Mouse (Mus musculus) retina, postnatal 1 day (tissue): ENCODE results near the gene Pnn.

Experiments
- DNase-seq: peaks from one replicate; pipeline ENCODE4 v3.0.0-alpha.2; 2012

Gene Pnn

DNA sequence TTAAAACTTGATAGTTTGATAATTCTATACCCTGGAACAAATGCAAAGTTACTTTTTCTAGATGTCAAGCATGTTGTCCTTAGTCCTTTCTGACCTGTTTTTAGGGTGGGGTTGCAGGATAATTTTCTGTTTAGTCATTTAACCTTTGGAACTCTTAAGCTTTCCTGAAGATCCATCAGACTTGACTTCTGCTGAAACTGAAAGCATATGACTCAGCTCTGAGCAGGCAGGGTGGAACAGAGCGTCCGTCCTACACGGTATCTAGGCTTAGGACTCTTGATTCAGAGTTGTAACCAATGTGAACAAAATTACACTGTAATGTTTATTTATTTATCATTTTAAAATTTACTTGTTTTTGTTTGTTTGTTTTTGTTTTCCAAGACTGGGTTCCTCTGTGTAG is 11.2 kb downstream of the Pnn start:
- no peak for DNase-seq

GRCm38 (mm10) chr12:59080461-59080860 is 13.8 kb downstream of the Pnn start:
- DNase-seq: no peak

- DNase-seq: no peak
Observed at GRCm38 (mm10) chr12:59084446-59084845, 17.8 kb downstream of the Pnn start.

- no peak for DNase-seq
Observed at GRCm38 (mm10) chr12:59086171-59086570, 19.5 kb downstream of the Pnn start.

DNA sequence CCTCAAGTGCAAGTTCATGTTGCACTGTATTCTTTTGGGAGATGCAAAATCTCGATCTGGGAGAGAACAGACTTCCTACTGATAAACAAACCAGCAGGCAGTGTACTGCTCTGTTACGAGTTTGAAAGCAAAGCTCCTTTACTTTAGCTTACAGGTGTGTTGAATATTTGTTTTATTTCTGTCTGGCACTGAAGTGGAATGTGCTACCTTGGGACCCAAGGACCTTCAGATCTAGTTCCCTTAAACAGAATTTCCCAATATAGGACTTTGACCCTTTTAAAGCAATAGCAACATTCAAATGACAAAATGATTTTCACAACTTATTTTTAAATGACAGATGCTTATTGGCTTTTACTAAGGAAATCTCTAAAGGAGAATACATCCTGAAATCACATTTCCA is 26.9 kb downstream of the Pnn start:
- no peak for DNase-seq

DNA sequence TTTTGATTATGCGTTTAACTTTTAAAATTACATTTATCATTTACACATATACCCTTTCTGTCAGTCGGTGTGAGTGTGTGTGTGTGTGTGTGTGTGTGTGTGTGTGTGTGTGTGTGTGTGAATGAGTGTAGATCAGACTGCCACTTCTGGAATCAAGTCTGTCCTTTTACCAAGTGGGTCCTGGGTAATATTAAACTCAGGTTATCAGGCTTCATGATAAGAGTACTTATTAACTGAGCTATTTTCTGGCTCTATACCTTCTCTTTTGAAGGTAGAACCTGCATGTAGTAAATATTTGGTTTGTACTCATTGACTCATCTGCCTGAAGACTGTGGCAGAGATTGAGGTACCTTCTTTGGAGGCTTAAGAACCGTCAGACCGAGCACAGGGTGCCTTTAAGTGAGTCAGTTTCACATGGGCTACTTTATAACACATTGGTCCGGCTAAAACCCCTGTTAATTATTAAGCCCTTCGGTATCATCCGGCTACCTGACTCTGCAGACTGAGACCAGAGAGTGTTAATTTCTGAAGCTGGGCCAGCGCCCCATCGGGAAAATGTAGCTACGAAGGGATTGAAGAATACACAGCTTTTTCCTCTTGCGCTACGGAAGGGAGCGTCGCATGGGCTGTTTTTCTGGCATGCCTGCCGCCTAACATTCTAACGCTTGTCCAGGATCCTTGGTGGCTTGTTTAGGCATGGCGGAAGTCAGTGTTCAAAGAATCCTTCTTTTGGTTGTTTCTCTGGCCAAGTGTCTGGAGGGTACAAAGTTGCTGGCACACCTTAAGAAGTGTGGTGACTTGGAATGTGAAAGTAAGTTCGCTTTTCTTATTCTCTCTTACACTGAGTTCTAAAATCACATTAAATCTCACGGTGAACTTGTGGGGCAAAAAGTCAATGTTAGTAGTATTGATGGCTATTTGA is 28.7 kb downstream of the Pnn start, which contains the start of gene Mia2:
TSS of gene Mia2 (plus strand) at position 696 of the 922 bp plus-strand sequence.
- no peak for DNase-seq

- no peak for DNase-seq
Observed at GRCm38 (mm10) chr12:59104771-59105170, 38.1 kb downstream of the Pnn start.

- no peak for DNase-seq
Observed at GRCm38 (mm10) chr12:59105914-59106313, 39.2 kb downstream of the Pnn start.

- DNase-seq: no peak
Observed at GRCm38 (mm10) chr12:59106491-59106890, 39.8 kb downstream of the Pnn start.

DNA sequence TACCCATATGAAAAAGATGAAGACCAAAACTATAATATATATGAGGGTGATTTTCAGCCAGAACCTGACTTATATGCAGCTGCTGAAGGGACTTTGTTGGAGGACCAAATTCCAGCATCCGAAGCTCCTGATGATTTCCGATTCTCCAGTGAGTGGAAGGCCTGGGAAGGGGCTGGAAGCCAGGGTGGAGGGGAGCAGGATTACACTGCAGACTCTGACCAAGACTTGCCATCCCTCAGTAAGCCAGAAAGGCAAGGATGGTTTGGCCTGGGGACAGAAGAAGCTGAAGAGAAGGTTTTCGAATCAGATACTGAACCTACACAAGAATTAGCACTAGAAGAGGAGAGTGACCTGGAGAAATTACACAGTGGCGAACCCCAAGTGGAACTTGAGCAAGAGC is 41.2 kb downstream of the Pnn start:
- DNase-seq: no peak

- no peak for DNase-seq
Observed at GRCm38 (mm10) chr12:59117184-59117583, 50.5 kb downstream of the Pnn start.
